Comparison of ENCODE assay signal across 20 mouse cellular contexts in genomic region chr17:31222810-31223310, GRCm38 (mm10). TPM values are rescaled to one million over a fixed set of nuclear protein-coding genes. Genes with fewer than 3 reads are reported as not detected.
DNase-seq lines count a peak whose midpoint lies in the region; ATAC-seq lines count a peak whose summit lies in the region.
"Had no signal": no experiment of that assay in that cellular context is flagged by ENCODE, and none has a peak within 500 bp of the region (broad histone marks: within the 10 kb centered on the region; RNA-seq: fewer than 3 reads in every experiment).

No protein-coding gene starts in this region.

- no peaks in the 10 kb centered on the region for H3K9me3 ChIP-seq in liver, embryonic 11.5 days (ENCODE audit: control insufficient read depth, low read length)
- no peaks in the 10 kb centered on the region for H3K9me3 ChIP-seq in liver, embryonic 13.5 days (replicated peaks)
- H3K9me3 ChIP-seq: heart, embryonic 10.5 days; hindbrain, embryonic 15.5 days had no signal

- H3K9ac ChIP-seq in liver, embryonic 11.5 days (ENCODE audit: low read depth, low read length), result no peak overlapping the region
- no peak overlapping the region for H3K9ac ChIP-seq in liver, embryonic 13.5 days
- H3K9ac ChIP-seq: hindbrain, embryonic 15.5 days had no signal

- no peak for DNase-seq in liver, embryonic 11.5 days (ENCODE audit: low spot score)
- no peak for DNase-seq in liver
- peak; percentile 31 for DNase-seq in CD4-positive helper T cell, adult 2 months (ENCODE audit: low read depth, low spot score)
- DNase-seq in liver, embryonic 13.5 days, result no peak
- peak; percentile 60 for DNase-seq in thymus, postnatal 14 days
- no peak for DNase-seq in kidney, postnatal 4 days
- DNase-seq in urinary bladder, postnatal 10 days (ENCODE audit: low spot score), result no peak
- DNase-seq: cerebellum, postnatal 14 days; heart, postnatal 14 days; kidney, adult 11 months; lung, postnatal 10 days; right cerebral cortex, postnatal 14 days had no signal

- ATAC-seq in liver, embryonic 11.5 days (replicated peaks; ENCODE audit: low FRiP score), result 0 out of 2 replicates have a peak, but pooled peaks have one; percentile 42
- ATAC-seq in liver, embryonic 13.5 days (ENCODE audit: low read depth), result no peak
- ATAC-seq: forebrain, embryonic 14.5 days had no signal

- H3K4me1 ChIP-seq in liver, embryonic 11.5 days (replicated peaks; ENCODE audit: control insufficient read depth, insufficient read depth, low read length), result peaks cover 22% of the 10 kb centered on the region
- H3K4me1 ChIP-seq in liver, embryonic 13.5 days (replicated peaks), result peaks cover 45% of the 10 kb centered on the region
- H3K4me1 ChIP-seq: heart, embryonic 10.5 days; hindbrain, embryonic 15.5 days had no signal

- no peaks in the 10 kb centered on the region for H3K27me3 ChIP-seq in liver, embryonic 11.5 days (replicated peaks; ENCODE audit: control insufficient read depth, insufficient read depth, low read length)
- H3K27me3 ChIP-seq in liver, embryonic 13.5 days, result no peaks in the 10 kb centered on the region
- H3K27me3 ChIP-seq: hindbrain, embryonic 15.5 days had no signal

- no peak overlapping the region for H3K4me2 ChIP-seq in liver, embryonic 11.5 days
- no peak overlapping the region for H3K4me2 ChIP-seq in liver, embryonic 13.5 days
- H3K4me2 ChIP-seq: hindbrain, embryonic 15.5 days; midbrain, embryonic 11.5 days had no signal

- no peak overlapping the region for H3K27ac ChIP-seq in liver, embryonic 11.5 days (ENCODE audit: low read depth, low read length)
- peak overlapping the region; percentile 20; the same call in 1 of the 2 replicates for H3K27ac ChIP-seq in liver, embryonic 13.5 days
- H3K27ac ChIP-seq: heart, embryonic 10.5 days; hindbrain, embryonic 15.5 days; kidney, postnatal 0 days; left cerebral cortex, adult 2 months had no signal

- peaks cover 2% of the 10 kb centered on the region; the same call in 1 of the 2 replicates for H3K36me3 ChIP-seq in liver, embryonic 11.5 days (ENCODE audit: control insufficient read depth, insufficient read depth, low read length)
- peaks cover 31% of the 10 kb centered on the region for H3K36me3 ChIP-seq in liver, embryonic 13.5 days
- H3K36me3 ChIP-seq: heart, embryonic 10.5 days; hindbrain, embryonic 15.5 days had no signal

- no peak overlapping the region for H3K4me3 ChIP-seq in liver, embryonic 11.5 days (ENCODE audit: low read depth, low read length)
- H3K4me3 ChIP-seq in liver, embryonic 13.5 days (replicated peaks), result no peak overlapping the region
- H3K4me3 ChIP-seq: heart, embryonic 10.5 days; hindbrain, embryonic 15.5 days; left cerebral cortex, adult 2 months had no signal

- 58% methylated on average over 4 of the region's 4 CpGs for WGBS in liver, embryonic 11.5 days
- WGBS in liver, embryonic 13.5 days (ENCODE audit: insufficient replicate concordance), result 48% methylated on average over 4 of the region's 4 CpGs

RNA-seq across cellular contexts. Expression of gene Ubash3a, which starts 15.2 kb away (rescaled TPM):
- polyA plus RNA-seq in liver, embryonic 11.5 days (2014; fragmentation: Nextera tagmentation; extraction: Ambion mirVana), result 37.9 and 42.5 TPM in 2 replicates
- polyA plus RNA-seq in liver, embryonic 13.5 days (2015; fragmentation: Nextera tagmentation; extraction: Ambion mirVana), result 18.8 and 19.9 TPM in 2 replicates
- polyA plus RNA-seq: forebrain, embryonic 14.5 days; hindbrain, embryonic 15.5 days; midbrain, embryonic 11.5 days had no signal

RNA-seq across cellular contexts. Expression of gene Tmprss3, which starts 24.1 kb away (rescaled TPM):
- 0.12 and 0.45 TPM in 2 replicates for polyA plus RNA-seq in liver, embryonic 11.5 days (2014; fragmentation: Nextera tagmentation; extraction: Ambion mirVana)
- polyA plus RNA-seq in liver, embryonic 13.5 days (2015; fragmentation: Nextera tagmentation; extraction: Ambion mirVana), result 0.12 and 0.16 TPM in 2 replicates
- polyA plus RNA-seq: forebrain, embryonic 14.5 days; heart, embryonic 10.5 days; hindbrain, embryonic 15.5 days; limb, embryonic 11.5 days; neural tube, embryonic 14.5 days had no signal

RNA-seq across cellular contexts. Expression of gene Rsph1, which starts 54.3 kb away (rescaled TPM):
- polyA plus RNA-seq in liver, embryonic 11.5 days (2014; fragmentation: Nextera tagmentation; extraction: Ambion mirVana), result 0.40 and 0.88 TPM in 2 replicates
- polyA plus RNA-seq in liver, embryonic 13.5 days (2015; fragmentation: Nextera tagmentation; extraction: Ambion mirVana), result 0.19 and 0.20 TPM in 2 replicates

RNA-seq across cellular contexts. Expression of gene Tff1, which starts 57.8 kb away (rescaled TPM):
- not detected in 2 replicates for polyA plus RNA-seq in liver, embryonic 11.5 days (2014; fragmentation: Nextera tagmentation; extraction: Ambion mirVana)
- 0.43 TPM in 1 of 2 replicates, not detected in the other for polyA plus RNA-seq in liver, embryonic 13.5 days (2015; fragmentation: Nextera tagmentation; extraction: Ambion mirVana)
- polyA plus RNA-seq: forebrain, embryonic 14.5 days; hindbrain, embryonic 15.5 days; limb, embryonic 11.5 days; midbrain, embryonic 11.5 days; neural tube, embryonic 14.5 days had no signal

Comparison
In these comparisons a context has a peak if more than half of its experiments do, and no peak if none do; other contexts are left out.
1. DNase-seq: peak in CD4-positive helper T cell, adult 2 months (single experiment) and thymus, postnatal 14 days (single experiment); none in liver, embryonic 11.5 days (single experiment), liver (single experiment), liver, embryonic 13.5 days (single experiment), kidney, postnatal 4 days (0 of 2) and urinary bladder, postnatal 10 days (single experiment).